Mouse (Mus musculus) stomach, embryonic 15.5 days (tissue): ENCODE data around the gene Rassf10. TPM values are rescaled to one million over a fixed set of nuclear protein-coding genes. Genes with fewer than 3 reads are reported as not detected.

Experiments
- ATAC-seq: fragments of 200-750 bp; cut with Nextera tagmentation; 2 replicates; pipeline ENCODE4 v1.8.0; 2017; ENCODE audit warnings: low read depth, moderate number of reproducible peaks, moderate TSS enrichment; ENCODE audit not compliant: insufficient read depth, low FRiP score
- H3K27ac ChIP-seq: fragments of 300-500 bp; sonication (generic); 2 replicates; pipeline ENCODE4 v1.5.1; 2015; ENCODE audit warnings: mild to moderate bottlenecking, inconsistent platforms
- H3K27me3 ChIP-seq: fragments of 300-500 bp; sonication (generic); replicated peaks from 2 replicates; pipeline ENCODE4 v1.6.1; 2015; ENCODE audit warnings: inconsistent platforms
- H3K36me3 ChIP-seq: fragments of 300-500 bp; sonication (generic); 2 replicates; pipeline ENCODE4 v1.6.1; 2015; ENCODE audit warnings: inconsistent platforms
- H3K4me1 ChIP-seq: fragments of 300-500 bp; sonication (generic); 2 replicates; pipeline ENCODE4 v1.6.1; 2015; ENCODE audit warnings: inconsistent platforms
- H3K4me2 ChIP-seq: fragments of 300-500 bp; sonication (generic); 2 replicates; pipeline ENCODE4 v1.6.1; 2015; ENCODE audit warnings: mild to moderate bottlenecking, inconsistent platforms
- H3K4me3 ChIP-seq: fragments of 300-500 bp; sonication (generic); replicated peaks from 2 replicates; pipeline ENCODE4 v1.5.1; 2015; ENCODE audit warnings: inconsistent platforms
- H3K9ac ChIP-seq: fragments of 300-500 bp; sonication (generic); 2 replicates; pipeline ENCODE4 v1.6.1; 2015; ENCODE audit warnings: inconsistent platforms
- H3K9me3 ChIP-seq: fragments of 300-500 bp; sonication (generic); 2 replicates; pipeline ENCODE4 v1.6.1; 2016; ENCODE audit warnings: inconsistent platforms
- WGBS: fragments of 180-500 bp; shearing (Covaris S2); methylation state at CpG from one replicate; pipeline ENCODE4 v1.1.7; 2015; 5-methylcytosine and 5-hydroxymethylcytosine counted together
- polyA plus RNA-seq: library from polyadenylated mRNA; unstranded; fragments of >200 nt; fragmentation: Nextera tagmentation; extraction: Ambion mirVana; gene quantifications from 2 replicates; pipeline ENCODE4 v1.2.1, GENCODE M21; 2015

Rassf10 gene
- polyA plus RNA-seq, 1 experiment from 2014 or later: 11.1 TPM

- peak; percentile 58; the same call in 1 of the 2 replicates for ATAC-seq
- Histone ChIP-seq H3K4me2 (0 out of 2 replicates have a peak overlapping the region, but pooled peaks have one; percentile 16), H3K9me3 (no peaks in the 10 kb centered on the region), H3K36me3 (no peaks in the 10 kb centered on the region), H3K4me3 (no peak overlapping the region), H3K27me3 (no peaks in the 10 kb centered on the region), H3K4me1 (no peaks in the 10 kb centered on the region), H3K27ac (peak overlapping the region; percentile 16; the same call in 1 of the 2 replicates), H3K9ac (no peak overlapping the region)
- 23% methylated on average over 3 of the region's 3 CpGs for WGBS
These were observed 13.0 kb downstream of the Rassf10 start for GRCm38 (mm10) chr7:112966786-112967185.

- no peak for ATAC-seq
- Histone ChIP-seq H3K9me3 (no peaks in the 10 kb centered on the region), H3K4me3 (no peak overlapping the region), H3K36me3 (no peaks in the 10 kb centered on the region), H3K27ac (no peak overlapping the region), H3K4me2 (no peak overlapping the region), H3K9ac (no peak overlapping the region), H3K27me3 (no peaks in the 10 kb centered on the region), H3K4me1 (peaks cover 16% of the 10 kb centered on the region)
- 28% methylated on average over 5 of the region's 5 CpGs for WGBS
These were observed 29.6 kb downstream of the Rassf10 start for GRCm38 (mm10) chr7:112983316-112983715.

- Histone ChIP-seq H3K36me3 (no peaks in the 10 kb centered on the region), H3K4me2 (no peak overlapping the region), H3K4me3 (no peak overlapping the region), H3K4me1 (peaks cover 16% of the 10 kb centered on the region), H3K9ac (no peak overlapping the region), H3K9me3 (no peaks in the 10 kb centered on the region), H3K27ac (no peak overlapping the region), H3K27me3 (no peaks in the 10 kb centered on the region)
- no peak; the same call in 1 of the 2 replicates for ATAC-seq
- 35% methylated on average over 17 of the region's 17 CpGs for WGBS
These were observed 31.2 kb downstream of the Rassf10 start for GRCm38 (mm10) chr7:112984704-112985577.

GRCm38 (mm10) chr7:112985578-112985949 lies 31.8 kb downstream of the Rassf10 start:
- no peak overlapping the region for H3K27ac ChIP-seq
- 0 out of 2 replicates have a peak overlapping the region, but pooled peaks have one; percentile 16 for H3K4me2 ChIP-seq
- no peaks in the 10 kb centered on the region for H3K36me3 ChIP-seq
- no peaks in the 10 kb centered on the region for H3K9me3 ChIP-seq
- no peak overlapping the region for H3K9ac ChIP-seq
- WGBS: 47% methylated on average over 8 of the region's 8 CpGs
- no peak for ATAC-seq
- H3K4me1 ChIP-seq: peaks cover 16% of the 10 kb centered on the region
- no peak overlapping the region for H3K4me3 ChIP-seq
- no peaks in the 10 kb centered on the region for H3K27me3 ChIP-seq

- Histone ChIP-seq H3K9me3 (no peaks in the 10 kb centered on the region), H3K27ac (peak overlapping the region; percentile 54; the same call in 1 of the 2 replicates), H3K27me3 (no peaks in the 10 kb centered on the region), H3K4me1 (no peaks in the 10 kb centered on the region), H3K9ac (no peak overlapping the region), H3K4me3 (no peak overlapping the region), H3K36me3 (no peaks in the 10 kb centered on the region), H3K4me2 (no peak overlapping the region)
- WGBS: 48% methylated on average over 5 of the region's 5 CpGs
- peak; percentile 56; the same call in 1 of the 2 replicates for ATAC-seq
These were observed 39.2 kb downstream of the Rassf10 start for GRCm38 (mm10) chr7:112992928-112993327.

GRCm38 (mm10) chr7:113003565-113004255 lies 49.9 kb downstream of the Rassf10 start:
- no peak overlapping the region for H3K9ac ChIP-seq
- H3K9me3 ChIP-seq: no peaks in the 10 kb centered on the region
- WGBS: 82% methylated on average over 3 of the region's 3 CpGs
- no peak for ATAC-seq
- H3K4me2 ChIP-seq: no peak overlapping the region
- no peak overlapping the region for H3K4me3 ChIP-seq
- no peak overlapping the region for H3K27ac ChIP-seq
- H3K36me3 ChIP-seq: no peaks in the 10 kb centered on the region
- H3K4me1 ChIP-seq: no peaks in the 10 kb centered on the region
- no peaks in the 10 kb centered on the region for H3K27me3 ChIP-seq

- no peak overlapping the region for H3K4me3 ChIP-seq
- no peak overlapping the region for H3K27ac ChIP-seq
- H3K4me2 ChIP-seq: no peak overlapping the region
- H3K9me3 ChIP-seq: no peaks in the 10 kb centered on the region
- no peaks in the 10 kb centered on the region for H3K4me1 ChIP-seq
- no peaks in the 10 kb centered on the region for H3K27me3 ChIP-seq
- ATAC-seq: no peak
- WGBS: 80% methylated on average over 6 of the region's 6 CpGs
- H3K9ac ChIP-seq: no peak overlapping the region
- H3K36me3 ChIP-seq: no peaks in the 10 kb centered on the region
These were observed 52.0 kb downstream of the Rassf10 start for GRCm38 (mm10) chr7:113005726-113006125.
